Mouse (Mus musculus) cerebellum, postnatal 25 days (tissue): ENCODE measurements at regions not wholly inside any gene's neighbourhood (a gene's known extent, or its start where the extent isn't known, plus 50 kb on each side); places are given as distances from the start of the nearest gene placed in this dataset.

Experiments used
- DNase-seq, 2 experiments: peaks; one replicate each; pipeline ENCODE4 v3.0.0; 2021; ENCODE audit warnings: mixed read lengths in 2 of 2

- no peak for DNase-seq
Measured at GRCm38 (mm10) chr3:19458386-19458785, 170.1 kb downstream of the 1700064H15Rik start.

- no peak for DNase-seq
Measured at GRCm38 (mm10) chr3:19457431-19457830, 171.0 kb downstream of the 1700064H15Rik start.

- no peak for DNase-seq
Measured at GRCm38 (mm10) chr3:19455838-19456448, 172.5 kb downstream of the 1700064H15Rik start.

GRCm38 (mm10) chr3:19451022-19451421 is 177.5 kb downstream of the 1700064H15Rik start:
- no peak for DNase-seq

GRCm38 (mm10) chr3:19448931-19449330 is 179.5 kb downstream of the 1700064H15Rik start:
- DNase-seq = no peak

- DNase-seq = no peak
Measured at GRCm38 (mm10) chr3:19448192-19448591, 180.3 kb downstream of the 1700064H15Rik start.

GRCm38 (mm10) chr3:19447733-19448132 is 180.7 kb downstream of the 1700064H15Rik start:
- no peak for DNase-seq

GRCm38 (mm10) chr3:19444914-19445313 is 183.6 kb downstream of the 1700064H15Rik start:
- DNase-seq = no peak

- no peak for DNase-seq
Measured at GRCm38 (mm10) chr3:19441827-19442226, 186.7 kb downstream of the 1700064H15Rik start.

GRCm38 (mm10) chr3:19430159-19430558 is 198.3 kb downstream of the 1700064H15Rik start:
- no peak for DNase-seq

- no peak for DNase-seq
Measured at GRCm38 (mm10) chr3:19429422-19430076, 198.9 kb downstream of the 1700064H15Rik start.

GRCm38 (mm10) chr3:19429010-19429409 is 199.5 kb downstream of the 1700064H15Rik start:
- DNase-seq = no peak

- DNase-seq = no peak
Measured at GRCm38 (mm10) chr3:19426130-19426556, 202.3 kb downstream of the 1700064H15Rik start.

- no peak for DNase-seq
Measured at GRCm38 (mm10) chr3:19425322-19425721, 203.2 kb downstream of the 1700064H15Rik start.

- DNase-seq = no peak
Measured at GRCm38 (mm10) chr3:19424384-19424783, 204.1 kb downstream of the 1700064H15Rik start.

- DNase-seq = no peak
Measured at GRCm38 (mm10) chr3:19421430-19421944, 207.0 kb downstream of the 1700064H15Rik start.

GRCm38 (mm10) chr3:19420912-19421311 is 207.6 kb downstream of the 1700064H15Rik start:
- no peak for DNase-seq

GRCm38 (mm10) chr3:19410938-19411515 is 217.4 kb downstream of the 1700064H15Rik start:
- DNase-seq = no peak

- DNase-seq = no peak
Measured at GRCm38 (mm10) chr3:19408283-19408682, 220.2 kb downstream of the 1700064H15Rik start.

- no peak for DNase-seq
Measured at GRCm38 (mm10) chr3:19407591-19408090, 220.8 kb downstream of the 1700064H15Rik start.

- DNase-seq = peak in 1 of 2 experiments; percentile 22
Measured at GRCm38 (mm10) chr3:19406351-19407151, 221.9 kb downstream of the 1700064H15Rik start.

- DNase-seq = no peak
Measured at GRCm38 (mm10) chr3:19385675-19386074, 242.8 kb downstream of the 1700064H15Rik start.

- DNase-seq = no peak
Measured at GRCm38 (mm10) chr3:19368998-19369397, 259.5 kb downstream of the 1700064H15Rik start.
